Mouse (Mus musculus) limb, embryonic 12.5 days (tissue): Measurements from ENCODE around the gene Itih4. TPM values are rescaled to one million over a fixed set of nuclear protein-coding genes. Genes with fewer than 3 reads are reported as not detected.

Source experiments
- ATAC-seq: fragments of 200-750 bp; cut with Nextera tagmentation; 2 replicates; pipeline ENCODE4 v1.8.0; 2017; ENCODE audit warnings: low read depth, moderate TSS enrichment; ENCODE audit not compliant: insufficient number of reproducible peaks, insufficient read depth, low FRiP score, low TSS enrichment
- H3K27ac ChIP-seq: fragments of 300-500 bp; sonication (generic); 2 replicates; pipeline ENCODE4 v1.5.1; 2016; ENCODE audit warnings: mild to moderate bottlenecking, moderate library complexity
- H3K27me3 ChIP-seq: fragments of 300-500 bp; sonication (generic); 2 replicates; pipeline ENCODE4 v1.6.1; 2016; ENCODE audit warnings: mild to moderate bottlenecking, moderate library complexity
- H3K36me3 ChIP-seq: fragments of 300-500 bp; sonication (generic); 2 replicates; pipeline ENCODE4 v1.6.1; 2016; ENCODE audit warnings: mild to moderate bottlenecking, moderate library complexity
- H3K4me1 ChIP-seq: fragments of 300-500 bp; sonication (generic); replicated peaks from 2 replicates; pipeline ENCODE4 v1.6.1; 2016
- H3K4me2 ChIP-seq: fragments of 300-500 bp; sonication (generic); 2 replicates; pipeline ENCODE4 v1.6.1; 2016; ENCODE audit warnings: mild to moderate bottlenecking, moderate library complexity
- H3K4me3 ChIP-seq: fragments of 300-500 bp; sonication (generic); replicated peaks from 2 replicates; pipeline ENCODE4 v1.5.1; 2016; ENCODE audit warnings: mild to moderate bottlenecking
- H3K9ac ChIP-seq: fragments of 300-500 bp; sonication (generic); replicated peaks from 2 replicates; pipeline ENCODE4 v1.6.1; 2016; ENCODE audit warnings: mild to moderate bottlenecking, moderate library complexity
- H3K9me3 ChIP-seq: fragments of 300-500 bp; sonication (generic); 2 replicates; pipeline ENCODE4 v1.6.1; 2016; ENCODE audit warnings: mild to moderate bottlenecking, moderate library complexity
- WGBS: fragments of 180-500 bp; shearing (Covaris S2); methylation state at CpG from one replicate; pipeline ENCODE4 v1.1.7; 2016; 5-methylcytosine and 5-hydroxymethylcytosine counted together
- polyA plus RNA-seq: library from polyadenylated mRNA; unstranded; fragments of >200 nt; fragmentation: Nextera tagmentation; extraction: Ambion mirVana; gene quantifications from 2 replicates; pipeline ENCODE4 v1.2.1, GENCODE M21; 2016

Gene Itih4
- 0.10 TPM in 1 of 2 replicates, not detected in the other for polyA plus RNA-seq

DNA sequence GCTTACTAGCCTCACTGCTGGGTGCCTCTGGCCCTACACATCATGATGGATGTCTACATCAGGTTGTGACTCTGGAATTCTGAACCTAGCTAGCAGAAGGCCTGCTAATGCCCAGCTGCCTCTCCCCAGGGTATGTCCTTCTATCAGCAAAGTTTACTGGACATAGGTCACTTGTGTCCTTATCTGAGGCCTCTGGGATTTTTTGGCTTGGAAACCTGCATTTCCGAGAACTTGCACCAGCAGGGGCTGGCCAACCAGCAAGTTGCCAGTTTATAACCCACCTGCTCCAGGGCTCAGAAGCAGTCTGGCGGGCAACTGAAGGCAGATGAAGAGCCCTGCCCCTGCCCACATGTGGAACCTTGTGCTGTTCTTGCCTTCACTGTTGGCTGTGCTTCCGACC, at the start of gene Itih4:
Gene Itih4, plus strand, starts transcription at position 273 of the 400 bp plus-strand sequence.
- H3K4me2 ChIP-seq, result no peak within 1 kb of the TSS
- H3K27ac ChIP-seq, result no peak within 1 kb of the TSS
- no peaks in the 10 kb centered on the region for H3K27me3 ChIP-seq
- no peaks in the 10 kb centered on the region for H3K36me3 ChIP-seq
- H3K4me1 ChIP-seq, result peaks cover 8% of the 10 kb centered on the region
- no peak within 1 kb of the TSS for H3K4me3 ChIP-seq
- 77% methylated on average over 3 of the region's 3 CpGs for WGBS
- no peak for ATAC-seq
- no peak within 1 kb of the TSS for H3K9ac ChIP-seq
- H3K9me3 ChIP-seq, result no peaks in the 10 kb centered on the region

DNA sequence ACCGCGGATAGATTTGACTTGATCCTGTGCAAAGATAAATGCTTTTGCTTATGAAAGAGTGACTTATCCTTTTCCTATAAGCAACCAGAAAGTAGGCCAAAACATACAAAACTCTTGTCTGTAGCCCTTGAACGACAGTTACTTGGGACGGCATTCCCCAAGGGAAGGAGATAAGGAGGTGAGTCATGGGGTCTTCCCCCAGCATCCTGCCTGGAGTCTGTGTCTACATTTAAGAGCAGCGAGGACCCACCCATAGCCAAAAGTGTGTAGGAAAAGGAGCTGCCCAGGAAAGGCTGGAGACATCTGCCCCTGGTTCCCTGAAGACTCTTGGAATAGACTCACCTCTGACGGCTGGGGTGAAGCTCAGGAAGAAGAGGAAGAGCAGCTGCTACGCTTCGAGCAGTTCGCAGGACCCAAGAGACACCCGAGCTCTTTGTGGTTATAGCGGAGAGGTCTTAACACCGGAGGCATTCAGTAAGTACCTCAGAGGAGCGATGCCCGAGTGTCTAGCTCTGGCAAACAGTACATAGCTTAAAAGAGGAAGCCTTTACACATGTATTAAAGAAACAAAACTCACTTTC, 48.8 kb upstream of the Itih4 start:
- 94% methylated on average over 14 of the region's 14 CpGs for WGBS
- Histone ChIP-seq H3K27ac (no peak overlapping the region), H3K4me1 (no peaks in the 10 kb centered on the region), H3K4me3 (no peak overlapping the region), H3K4me2 (no peak overlapping the region), H3K9me3 (no peaks in the 10 kb centered on the region), H3K27me3 (no peaks in the 10 kb centered on the region), H3K9ac (no peak overlapping the region), H3K36me3 (peaks cover 24% of the 10 kb centered on the region; the same call in 1 of the 2 replicates)
- no peak for ATAC-seq

DNA sequence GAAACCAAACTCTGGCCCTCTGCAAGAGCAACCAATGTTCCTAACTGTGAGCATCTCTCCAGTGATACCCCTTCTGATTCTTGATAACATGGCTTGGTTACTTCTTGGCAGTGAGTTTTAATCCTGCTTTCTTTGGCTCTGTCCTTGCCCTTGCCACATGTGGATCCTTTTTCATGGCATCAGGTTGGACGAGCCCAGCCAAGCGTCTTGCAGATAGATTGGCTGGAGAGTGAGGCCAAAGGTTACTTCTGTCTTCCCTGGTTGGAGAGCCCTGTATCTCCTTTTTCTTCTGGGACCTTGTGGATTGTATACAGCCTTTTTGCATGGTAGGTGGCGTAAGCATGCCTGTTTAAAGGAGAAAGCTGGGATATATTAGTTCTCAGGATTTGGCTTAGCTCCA, 42.6 kb upstream of the Itih4 start:
- H3K9me3 ChIP-seq, result no peaks in the 10 kb centered on the region
- H3K9ac ChIP-seq, result no peak overlapping the region
- H3K4me3 ChIP-seq, result no peak overlapping the region
- H3K4me2 ChIP-seq, result no peak overlapping the region
- no peak for ATAC-seq
- H3K36me3 ChIP-seq, result peaks cover 15% of the 10 kb centered on the region
- H3K4me1 ChIP-seq, result no peaks in the 10 kb centered on the region
- 93% methylated on average over 3 of the region's 3 CpGs for WGBS
- no peak overlapping the region for H3K27ac ChIP-seq
- H3K27me3 ChIP-seq, result no peaks in the 10 kb centered on the region

DNA sequence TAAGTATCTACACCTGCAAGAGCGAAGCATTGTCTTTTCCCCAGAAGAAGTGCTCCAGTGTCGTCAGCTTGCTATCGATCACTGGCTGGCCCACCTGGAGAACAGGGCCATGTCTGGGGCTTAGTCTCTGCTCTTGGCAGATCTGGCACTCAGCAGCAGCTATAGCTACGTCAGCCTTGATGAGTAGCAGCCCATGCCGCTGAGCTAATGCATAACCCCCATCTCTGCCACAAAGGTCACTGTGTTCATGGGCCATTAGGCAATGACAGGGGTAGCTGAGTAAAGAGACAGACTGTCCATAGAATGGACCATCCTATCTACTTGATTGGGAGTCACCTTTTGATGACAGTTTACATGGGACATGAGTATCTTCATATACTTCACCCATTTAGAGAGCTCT, 35.8 kb upstream of the Itih4 start:
- 95% methylated on average over 5 of the region's 5 CpGs for WGBS
- ATAC-seq, result no peak
- Histone ChIP-seq H3K9ac (no peak overlapping the region), H3K9me3 (no peaks in the 10 kb centered on the region), H3K4me2 (no peak overlapping the region), H3K4me3 (no peak overlapping the region), H3K4me1 (no peaks in the 10 kb centered on the region), H3K36me3 (peaks cover 8% of the 10 kb centered on the region; the same call in 1 of the 2 replicates), H3K27ac (no peak overlapping the region), H3K27me3 (no peaks in the 10 kb centered on the region)

DNA sequence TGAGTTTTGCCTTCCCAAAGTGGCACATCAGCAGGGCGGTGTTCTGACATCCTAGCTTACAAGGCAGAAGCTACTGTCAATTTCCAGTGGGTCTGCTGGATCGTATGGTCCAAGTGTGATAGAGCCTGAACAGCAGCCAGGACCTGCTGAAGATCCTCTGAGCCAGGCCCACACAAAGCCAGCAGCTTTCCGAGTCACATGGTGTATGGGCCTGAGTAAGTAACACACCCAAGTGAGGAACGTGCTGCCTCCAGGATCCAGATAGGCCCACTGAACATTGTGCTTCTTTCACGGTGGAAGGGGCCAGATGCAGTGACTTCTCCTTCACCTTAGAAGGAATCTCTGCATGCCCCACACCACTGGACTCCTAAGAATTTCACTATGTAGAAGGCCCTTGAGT, 34.0 kb upstream of the Itih4 start:
- Histone ChIP-seq H3K9ac (no peak overlapping the region), H3K4me1 (no peaks in the 10 kb centered on the region), H3K4me3 (no peak overlapping the region), H3K27ac (no peak overlapping the region), H3K4me2 (no peak overlapping the region), H3K36me3 (no peaks in the 10 kb centered on the region), H3K9me3 (no peaks in the 10 kb centered on the region), H3K27me3 (no peaks in the 10 kb centered on the region)
- no peak for ATAC-seq
- WGBS, result 86% methylated on average over 5 of the region's 5 CpGs

DNA sequence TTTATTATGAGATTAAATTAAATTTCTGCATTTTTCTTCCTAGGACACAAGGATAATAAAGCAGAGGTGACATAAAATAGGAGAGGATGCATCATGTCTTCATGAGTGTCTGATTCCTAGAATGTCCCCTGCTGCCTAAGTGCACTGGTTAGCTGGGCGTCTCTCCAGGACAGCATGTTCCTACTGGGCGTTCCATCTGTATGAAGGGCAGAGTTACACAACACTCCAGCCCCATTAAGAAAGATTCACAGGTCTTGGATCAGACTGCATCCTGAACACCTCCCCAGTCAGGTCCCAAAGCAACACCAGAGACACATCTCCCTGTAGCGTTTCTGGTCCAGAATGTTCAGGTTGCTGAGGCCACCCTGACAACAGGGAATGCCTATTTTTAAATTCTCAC, 31.0 kb upstream of the Itih4 start:
- 93% methylated on average over 3 of the region's 3 CpGs for WGBS

DNA sequence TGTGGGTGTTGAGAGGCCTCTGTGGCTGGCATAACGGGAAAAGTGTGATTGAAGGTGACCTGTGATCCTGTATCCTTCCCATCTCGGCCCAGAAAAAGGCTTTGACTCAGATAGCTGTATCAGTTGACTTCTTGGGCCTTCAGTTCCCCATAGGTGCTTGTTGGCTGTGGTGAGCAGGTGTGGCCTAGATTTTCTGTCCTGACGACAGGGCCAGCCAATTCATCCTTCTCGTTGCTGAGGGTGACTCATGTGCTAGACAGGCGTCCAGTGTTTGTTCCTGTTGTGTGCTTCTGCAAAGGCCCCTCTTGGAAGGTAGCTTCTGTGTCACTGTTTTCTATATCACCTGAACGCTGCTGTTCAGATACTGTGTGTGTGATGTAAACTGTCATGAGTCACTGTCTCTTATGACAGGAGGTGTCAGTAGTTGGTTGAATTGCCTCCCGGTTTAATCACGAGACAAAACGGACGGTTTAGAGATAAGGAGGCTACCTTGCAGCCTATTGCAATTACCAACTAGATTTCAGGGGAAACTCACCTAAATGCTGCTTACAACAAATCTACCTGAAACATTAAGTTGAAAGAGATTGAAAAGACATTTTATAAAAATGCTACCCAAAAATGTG, 29.3 kb upstream of the Itih4 start:
- 0 out of 2 replicates have a peak, but pooled peaks cover 6% of the 10 kb centered on the region for H3K9me3 ChIP-seq
- H3K27me3 ChIP-seq, result no peaks in the 10 kb centered on the region
- H3K4me2 ChIP-seq, result no peak overlapping the region
- H3K9ac ChIP-seq, result no peak overlapping the region
- 83% methylated on average over 10 of the region's 10 CpGs for WGBS
- H3K36me3 ChIP-seq, result no peaks in the 10 kb centered on the region
- no peak overlapping the region for H3K4me3 ChIP-seq
- no peak overlapping the region for H3K27ac ChIP-seq
- H3K4me1 ChIP-seq, result 0 out of 2 replicates have a peak, but pooled peaks cover 3% of the 10 kb centered on the region
- no peak for ATAC-seq

More for the DNA sequence above, 31.0 kb upstream of the Itih4 start:
- Histone ChIP-seq H3K4me2 (no peak overlapping the region), H3K27ac (no peak overlapping the region), H3K27me3 (no peaks in the 10 kb centered on the region), H3K36me3 (no peaks in the 10 kb centered on the region), H3K4me1 (no peaks in the 10 kb centered on the region), H3K9me3 (0 out of 2 replicates have a peak, but pooled peaks cover 4% of the 10 kb centered on the region), H3K9ac (no peak overlapping the region), H3K4me3 (no peak overlapping the region)
- ATAC-seq, result no peak

DNA sequence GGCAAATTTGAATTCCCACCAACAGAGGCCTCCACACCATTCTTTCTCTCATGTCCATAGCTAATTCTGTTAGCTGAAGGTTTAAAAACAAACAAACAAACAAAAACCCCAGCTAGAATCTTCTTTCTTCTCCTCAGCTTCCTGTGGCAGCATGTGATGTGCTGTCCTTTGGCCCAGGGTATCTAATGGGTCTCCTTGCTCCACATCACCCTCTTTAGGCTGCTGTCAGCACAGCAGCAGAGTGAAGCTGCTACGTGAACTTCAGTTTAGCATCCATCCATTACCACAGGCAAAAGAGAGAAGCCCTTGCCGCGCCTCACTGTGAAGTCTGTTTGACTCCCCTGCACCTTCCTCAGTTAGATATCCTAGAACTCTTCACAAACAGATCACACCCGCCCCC, 28.3 kb upstream of the Itih4 start:
- Histone ChIP-seq H3K9ac (no peak overlapping the region), H3K4me3 (no peak overlapping the region), H3K9me3 (0 out of 2 replicates have a peak, but pooled peaks cover 6% of the 10 kb centered on the region), H3K27ac (no peak overlapping the region), H3K4me1 (0 out of 2 replicates have a peak, but pooled peaks cover 3% of the 10 kb centered on the region), H3K4me2 (no peak overlapping the region), H3K36me3 (no peaks in the 10 kb centered on the region), H3K27me3 (no peaks in the 10 kb centered on the region)
- WGBS, result 84% methylated on average over 4 of the region's 4 CpGs
- no peak for ATAC-seq

DNA sequence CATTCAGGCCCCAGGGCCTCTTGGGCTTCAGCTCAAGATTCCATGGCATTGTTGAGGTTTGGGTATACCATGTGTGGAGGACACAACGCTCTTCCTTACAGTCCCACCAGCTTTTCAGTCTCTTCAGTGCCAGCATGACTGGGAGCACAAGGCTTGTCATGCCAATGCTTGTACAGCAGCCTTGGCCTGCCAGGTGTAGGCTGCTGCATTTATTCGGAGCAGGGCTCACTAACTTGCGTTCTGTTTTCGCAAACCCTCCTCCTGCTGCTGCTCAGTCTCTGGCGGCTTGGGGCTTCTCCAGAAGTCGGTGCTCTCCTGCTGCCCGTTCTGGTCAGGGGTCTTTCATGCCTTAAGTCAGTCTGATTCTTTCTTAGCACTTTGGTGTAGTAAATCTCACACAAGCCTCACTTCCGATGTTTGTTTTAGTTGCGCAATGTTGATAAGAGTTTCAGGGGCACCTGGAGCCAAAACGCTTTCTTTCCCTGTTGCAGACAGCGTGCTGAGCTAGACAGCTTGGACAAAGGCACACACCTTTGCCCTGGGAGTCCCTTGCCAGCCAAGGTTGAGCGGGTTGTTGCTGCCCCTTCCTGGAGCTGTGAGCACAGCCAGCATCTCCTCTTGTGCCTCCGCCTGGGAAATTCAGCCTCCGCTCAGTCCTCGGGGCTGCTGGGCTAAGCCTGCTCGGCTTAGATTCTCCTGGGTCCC, 24.7 kb upstream of the Itih4 start:
- Histone ChIP-seq H3K4me2 (no peak overlapping the region), H3K9me3 (0 out of 2 replicates have a peak, but pooled peaks cover 6% of the 10 kb centered on the region), H3K27ac (no peak overlapping the region), H3K9ac (no peak overlapping the region), H3K4me1 (0 out of 2 replicates have a peak, but pooled peaks cover 3% of the 10 kb centered on the region), H3K27me3 (no peaks in the 10 kb centered on the region), H3K4me3 (no peak overlapping the region), H3K36me3 (peaks cover 21% of the 10 kb centered on the region)
- no peak for ATAC-seq
- WGBS, result 77% methylated on average over 16 of the region's 16 CpGs

DNA sequence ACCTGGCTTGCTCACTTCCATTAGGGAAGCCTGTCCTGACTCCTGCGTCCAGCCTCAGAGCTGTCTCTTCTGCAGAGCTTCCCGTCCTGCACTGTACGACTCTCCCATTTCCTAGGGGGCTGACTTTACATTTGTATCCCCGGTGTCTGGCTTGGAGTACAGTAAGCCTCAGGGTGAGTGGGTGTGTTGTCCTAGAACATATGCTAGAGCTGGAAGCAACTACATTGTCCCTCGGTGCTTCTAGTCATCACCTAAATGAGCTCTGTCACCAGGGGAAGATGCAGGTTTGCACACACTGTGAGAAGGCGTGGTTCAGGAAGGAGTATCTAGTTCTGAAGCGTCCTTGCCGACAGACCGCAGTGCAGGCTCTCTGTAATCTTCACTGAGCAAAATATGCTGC, 23.9 kb upstream of the Itih4 start:
- Histone ChIP-seq H3K4me1 (0 out of 2 replicates have a peak, but pooled peaks cover 3% of the 10 kb centered on the region), H3K4me3 (no peak overlapping the region), H3K36me3 (peaks cover 27% of the 10 kb centered on the region), H3K27ac (no peak overlapping the region), H3K4me2 (no peak overlapping the region), H3K9me3 (0 out of 2 replicates have a peak, but pooled peaks cover 6% of the 10 kb centered on the region), H3K9ac (no peak overlapping the region), H3K27me3 (no peaks in the 10 kb centered on the region)
- ATAC-seq, result no peak
- 90% methylated on average over 9 of the region's 9 CpGs for WGBS

DNA sequence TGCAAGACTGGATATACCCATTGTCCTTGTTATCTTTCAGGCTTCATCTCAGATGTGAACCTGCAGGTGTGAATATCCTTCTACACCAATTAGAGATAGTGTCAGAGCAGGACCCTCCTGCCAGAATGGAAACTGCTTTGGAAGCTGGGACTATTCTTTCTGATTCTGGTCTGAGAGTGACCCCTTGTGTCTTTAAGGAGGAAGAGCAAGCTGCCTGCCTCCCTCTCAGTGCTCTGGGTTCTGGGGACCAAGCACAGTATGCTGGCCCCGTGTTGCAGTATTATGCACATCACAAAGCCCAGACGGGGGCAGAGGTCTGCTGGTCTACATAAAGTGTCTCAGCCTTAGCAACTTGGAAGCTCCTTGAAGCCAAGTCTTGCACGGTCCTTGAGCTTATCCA, 21.0 kb upstream of the Itih4 start:
- Histone ChIP-seq H3K9me3 (0 out of 2 replicates have a peak, but pooled peaks cover 2% of the 10 kb centered on the region), H3K36me3 (peaks cover 40% of the 10 kb centered on the region), H3K4me1 (peaks cover 19% of the 10 kb centered on the region), H3K4me2 (no peak overlapping the region), H3K27me3 (no peaks in the 10 kb centered on the region), H3K4me3 (no peak overlapping the region), H3K27ac (no peak overlapping the region), H3K9ac (no peak overlapping the region)
- ATAC-seq, result no peak
- WGBS, result 62% methylated on average over 3 of the region's 3 CpGs
